Comparison of ENCODE assay signal across 9 mouse cellular contexts in genomic region chr4:34049571-34050255, GRCm38 (mm10). TPM values are rescaled to one million over a fixed set of nuclear protein-coding genes. Genes with fewer than 3 reads are reported as not detected.
DNase-seq lines count a peak whose midpoint lies in the region; ATAC-seq and TF ChIP-seq lines count a peak whose summit lies in the region.
"Had no signal": no experiment of that assay in that cellular context is flagged by ENCODE, and none has a peak within 500 bp of the region (broad histone marks: within the 10 kb centered on the region; RNA-seq: fewer than 3 reads in every experiment).

Gene Spaca1 (minus strand): TSS chr4:34050191.

- H3K4me1 ChIP-seq in cerebellum, adult 2 months (ENCODE audit: control insufficient read depth, insufficient read depth, low read length), result no peaks in the 10 kb centered on the region
- H3K4me1 ChIP-seq in limb, embryonic 14.5 days (ENCODE audit: control insufficient read depth, insufficient read depth, low read length), result no peaks in the 10 kb centered on the region

- no peak for TF ChIP-seq CTCF in layer of hippocampus, adult 2 months (conservative IDR thresholded peaks at IDR 0.05)
- no peak for TF ChIP-seq CTCF in cerebellum, adult 2 months (IDR thresholded peaks at IDR 0.05; ENCODE audit: borderline replicate concordance, insufficient read depth, low read depth, low read length)

- H3K36me3 ChIP-seq in limb, embryonic 14.5 days (ENCODE audit: control insufficient read depth, insufficient read depth, low read length), result no peaks in the 10 kb centered on the region

- H3K9me3 ChIP-seq in limb, embryonic 14.5 days (ENCODE audit: control insufficient read depth, low read length), result no peaks in the 10 kb centered on the region

- no peak for DNase-seq in layer of hippocampus, adult 2 months (ENCODE audit: low spot score in 2 of 2)
- DNase-seq in layer of hippocampus, adult 9-11 months, result no peak
- peak; percentile 13 to 17 for DNase-seq in cerebellum, adult 2 months
- no peak for DNase-seq in limb, embryonic 14.5 days (ENCODE audit: low spot score)
- DNase-seq in adrenal gland, postnatal 4 days (ENCODE audit: low spot score in 2 of 2), result no peak
- no peak for DNase-seq in frontal cortex, postnatal 10 days (ENCODE audit: low spot score in 2 of 2)

- 38% methylated on average over 46 of the region's 46 CpGs for WGBS in cerebellum, adult 2 months
- WGBS in limb, embryonic 14.5 days, result 41% methylated on average over 46 of the region's 46 CpGs

- peak; percentile 3; the same call in 1 of the 2 replicates for ATAC-seq in granulocyte monocyte progenitor cell, adult 5-6 weeks (replicated peaks; ENCODE audit: poor library complexity, severe bottlenecking)
- no peak for ATAC-seq in limb, embryonic 14.5 days (ENCODE audit: low FRiP score, low read depth)
- ATAC-seq in neutrophil, adult 5-6 weeks (ENCODE audit: extremely low read depth, insufficient number of reproducible peaks, low FRiP score, poor library complexity, severe bottlenecking), result peak; percentile 39; the same call in 1 of the 2 replicates

- no peaks in the 10 kb centered on the region for H3K27me3 ChIP-seq in cerebellum, adult 2 months (ENCODE audit: control insufficient read depth, insufficient read depth, low read length)
- H3K27me3 ChIP-seq in limb, embryonic 14.5 days (ENCODE audit: control insufficient read depth, insufficient read depth, low read length), result no peaks in the 10 kb centered on the region

- peak within 1 kb of the TSS; percentile 53 for H3K9ac ChIP-seq in limb, embryonic 14.5 days (ENCODE audit: low read depth, low read length, severe bottlenecking)

- no peak for TF ChIP-seq POLR2A in cerebellum, adult 2 months (IDR thresholded peaks at IDR 0.05; ENCODE audit: borderline replicate concordance, insufficient read depth, low read length)
- no peak for TF ChIP-seq POLR2A in limb, embryonic 14.5 days (IDR thresholded peaks at IDR 0.05; ENCODE audit: borderline replicate concordance, extremely low read depth, insufficient read depth, insufficient read length)

- H3K27ac ChIP-seq in layer of hippocampus, adult 2 months, result no peak within 1 kb of the TSS
- no peak within 1 kb of the TSS for H3K27ac ChIP-seq in cerebellum, adult 2 months (ENCODE audit: insufficient read depth, low read length)
- no peak within 1 kb of the TSS for H3K27ac ChIP-seq in limb, embryonic 14.5 days (replicated peaks; ENCODE audit: low read depth, low read length)

- peak within 1 kb of the TSS; percentile 30; the same call in 1 of the 2 replicates for H3K4me3 ChIP-seq in layer of hippocampus, adult 2 months
- no peak within 1 kb of the TSS for H3K4me3 ChIP-seq in cerebellum, adult 2 months (replicated peaks; ENCODE audit: insufficient read depth, low read depth, low read length)
- peak within 1 kb of the TSS; percentile 31 for H3K4me3 ChIP-seq in limb, embryonic 14.5 days (replicated peaks; ENCODE audit: low read length)

- peak within 1 kb of the TSS; percentile 45 for H3K4me2 ChIP-seq in limb, embryonic 14.5 days (replicated peaks; ENCODE audit: low read depth, low read length, severe bottlenecking)

RNA-seq across cellular contexts. Expression of gene Spaca1, which starts in this region (rescaled TPM):
- total RNA-seq in layer of hippocampus, adult 2 months (2021), result not detected
- polyA plus RNA-seq in cerebellum, adult 2 months (2012; rRNA removed), result 0.08 and 0.14 TPM in 2 replicates
- total RNA-seq in granulocyte monocyte progenitor cell, adult 5-6 weeks (2014; fragmentation: Nextera tagmentation), result 0.83 and 1.7 TPM in 2 replicates
- total RNA-seq in granulocyte monocyte progenitor cell, adult 5-6 weeks (2017), result not detected in 2 replicates
- 1.6 TPM in 2 replicates for polyA plus RNA-seq in limb, embryonic 14.5 days (2012; rRNA removed)
- 1.3 and 3.0 TPM in 2 replicates for polyA plus RNA-seq in limb, embryonic 14.5 days (2014; fragmentation: Nextera tagmentation; extraction: Ambion mirVana)
- total RNA-seq in neutrophil, adult 5-6 weeks (2017), result 0.86 and 1.7 TPM in 2 replicates
- 1 to 10 TPM; 1.1 to 1.7 TPM for total RNA-seq in adrenal gland, postnatal 4 days (2021)
- polyA plus RNA-seq: large intestine, adult 2 months had no signal

Comparison
In these comparisons a context has a peak if more than half of its experiments do, and no peak if none do; other contexts are left out.
1. Peak in DNase-seq in cerebellum, adult 2 months; RNA of the gene not detected or under 1 TPM.